Mouse (Mus musculus) midbrain, embryonic 16.5 days (tissue): Measurements from ENCODE around the gene Nrl. TPM values are rescaled to one million over a fixed set of nuclear protein-coding genes. Genes with fewer than 3 reads are reported as not detected.

Experiments
- polyA plus RNA-seq: library from polyadenylated mRNA; unstranded; fragments of >200 nt; fragmentation: Nextera tagmentation; extraction: Ambion mirVana; gene quantifications from 2 replicates; pipeline ENCODE4 v1.2.1, GENCODE M21; 2015

Nrl gene
- polyA plus RNA-seq, 1 experiment from 2014 or later = 0.08 TPM

Other genes with a start within 250 kb of the Nrl start
- gene Dhrs4, start 46.2 kb downstream of the Nrl start, polyA plus RNA-seq = 21.4 and 22.2 TPM in 2 replicates
- 34.5 and 37.7 TPM in 2 replicates for gene Carmil3, start 34.3 kb downstream of the Nrl start, polyA plus RNA-seq
- 2.2 and 3.4 TPM in 2 replicates for gene Cpne6, start 14.5 kb downstream of the Nrl start, polyA plus RNA-seq
- 29.5 and 30.6 TPM in 2 replicates for gene Pck2, start 15.3 kb upstream of the Nrl start, polyA plus RNA-seq
- gene Dcaf11, start 35.0 kb upstream of the Nrl start, polyA plus RNA-seq = 134 and 137 TPM in 2 replicates
- gene A730061H03Rik, start 35.4 kb upstream of the Nrl start, polyA plus RNA-seq = 0.55 and 0.72 TPM in 2 replicates
- gene Fitm1, start 50.6 kb upstream of the Nrl start, polyA plus RNA-seq = 0.22 TPM in 1 of 2 replicates, not detected in the other
- gene Psme1, start 53.1 kb upstream of the Nrl start, polyA plus RNA-seq = 238 and 262 TPM in 2 replicates
- 31.6 and 46.9 TPM in 2 replicates for gene Emc9, start 60.3 kb upstream of the Nrl start, polyA plus RNA-seq
- 174 and 183 TPM in 2 replicates for gene Psme2, start 66.1 kb upstream of the Nrl start, polyA plus RNA-seq
- gene Rnf31, start 66.7 kb upstream of the Nrl start, polyA plus RNA-seq = 24.6 and 27.2 TPM in 2 replicates
- 10.4 and 10.5 TPM in 2 replicates for gene Irf9, start 78.6 kb upstream of the Nrl start, polyA plus RNA-seq
- 8.0 and 8.4 TPM in 2 replicates for gene Rec8, start 93.1 kb upstream of the Nrl start, polyA plus RNA-seq
- 116 and 123 TPM in 2 replicates for gene Ipo4, start 111.0 kb upstream of the Nrl start, polyA plus RNA-seq
- gene Gm49378, start 112.9 kb upstream of the Nrl start, polyA plus RNA-seq = 2.1 and 2.4 TPM in 2 replicates
- 57.8 and 60.0 TPM in 2 replicates for gene Tm9sf1, start 118.8 kb upstream of the Nrl start, polyA plus RNA-seq
- 0.20 and 0.28 TPM in 2 replicates for gene Tssk4, start 125.2 kb upstream of the Nrl start, polyA plus RNA-seq
- 81.0 and 84.6 TPM in 2 replicates for gene Mdp1, start 135.5 kb upstream of the Nrl start, polyA plus RNA-seq
- gene Gmpr2, start 147.0 kb upstream of the Nrl start, polyA plus RNA-seq = 52.5 and 52.7 TPM in 2 replicates
- gene Nedd8, start 147.1 kb upstream of the Nrl start, polyA plus RNA-seq = 532 and 551 TPM in 2 replicates
- gene Tinf2, start 156.8 kb upstream of the Nrl start, polyA plus RNA-seq = 22.5 and 25.8 TPM in 2 replicates
- 0.13 and 0.15 TPM in 2 replicates for gene Tgm1, start 188.9 kb upstream of the Nrl start, polyA plus RNA-seq
- gene Rabggta, start 197.3 kb upstream of the Nrl start, polyA plus RNA-seq = 64.0 and 65.1 TPM in 2 replicates
- 72.3 and 75.3 TPM in 2 replicates for gene Dhrs1, start 220.7 kb upstream of the Nrl start, polyA plus RNA-seq
- gene Nop9, start 220.7 kb upstream of the Nrl start, polyA plus RNA-seq = 25.9 and 28.0 TPM in 2 replicates
- gene Cideb, start 233.5 kb upstream of the Nrl start, polyA plus RNA-seq = 0.21 and 0.26 TPM in 2 replicates
- gene Ltb4r2, start 236.4 kb upstream of the Nrl start, polyA plus RNA-seq = 0.51 and 0.59 TPM in 2 replicates
- 0.50 and 0.60 TPM in 2 replicates for gene Ltb4r1, start 241.0 kb upstream of the Nrl start, polyA plus RNA-seq